Mouse (Mus musculus) forebrain, embryonic 10.5 days (tissue): ENCODE data around the gene Anxa3. TPM values are rescaled to one million over a fixed set of nuclear protein-coding genes. Genes with fewer than 3 reads are reported as not detected.

Source experiments
- DNase-seq: peaks from one replicate; pipeline ENCODE4 v3.0.0-alpha.2; 2017; ENCODE audit warnings: low spot score; ENCODE audit errors: extremely low spot score
- H3K27ac ChIP-seq: fragments of 300-500 bp; sonication (generic); 2 replicates; pipeline ENCODE4 v1.5.1; 2016; ENCODE audit warnings: mild to moderate bottlenecking
- H3K27me3 ChIP-seq: fragments of 300-500 bp; sonication (generic); 2 replicates; pipeline ENCODE4 v1.6.1; 2016; ENCODE audit warnings: mild to moderate bottlenecking; ENCODE audit not compliant: poor library complexity, severe bottlenecking
- H3K36me3 ChIP-seq: fragments of 300-500 bp; sonication (generic); replicated peaks from 2 replicates; pipeline ENCODE4 v1.6.1; 2016; ENCODE audit warnings: mild to moderate bottlenecking, moderate library complexity
- H3K4me1 ChIP-seq: fragments of 300-500 bp; sonication (generic); 2 replicates; pipeline ENCODE4 v1.6.1; 2016
- H3K4me3 ChIP-seq: fragments of 300-500 bp; sonication (generic); 2 replicates; pipeline ENCODE4 v1.5.1; 2016; ENCODE audit warnings: mild to moderate bottlenecking, moderate library complexity
- H3K9me3 ChIP-seq: fragments of 300-500 bp; sonication (generic); 2 replicates; pipeline ENCODE4 v1.6.1; 2016; ENCODE audit warnings: mild to moderate bottlenecking, moderate library complexity
- WGBS: fragments of 180-500 bp; shearing (Covaris S2); methylation state at CpG from one replicate; pipeline ENCODE4 v1.1.7; 2016; 5-methylcytosine and 5-hydroxymethylcytosine counted together
- polyA plus RNA-seq: library from polyadenylated mRNA; unstranded; fragments of >200 nt; fragmentation: Nextera tagmentation; extraction: Ambion mirVana; gene quantifications from 2 replicates; pipeline ENCODE4 v1.2.1, GENCODE M21; 2016

The Anxa3 gene
- polyA plus RNA-seq, 1 experiment from 2014 or later, result 29.6 TPM

DNA sequence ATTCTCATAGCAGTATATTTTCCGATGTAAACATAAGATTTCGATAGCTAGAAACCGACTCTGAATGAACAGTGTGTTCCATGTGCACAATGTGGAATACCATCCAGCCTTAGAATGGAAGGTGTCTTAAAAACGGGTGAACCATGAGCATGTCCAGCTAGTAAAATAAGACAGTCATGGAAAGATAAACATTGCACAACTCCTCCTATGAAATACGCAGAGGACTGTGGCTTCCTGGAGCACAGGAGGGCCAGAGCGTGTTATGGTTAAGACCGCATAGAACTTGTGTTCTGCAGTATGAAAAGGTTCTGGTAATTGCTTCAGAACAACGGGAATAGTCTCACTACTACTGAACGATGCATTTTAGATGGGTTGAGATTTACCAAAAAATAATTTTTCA is 6.8 kb downstream of the Anxa3 start:
- WGBS, result 93% methylated on average over 9 of the region's 9 CpGs
- H3K9me3 ChIP-seq, result no peaks in the 10 kb centered on the region
- peaks cover 22% of the 10 kb centered on the region for H3K4me1 ChIP-seq
- H3K4me3 ChIP-seq, result no peak overlapping the region
- no peak for DNase-seq
- H3K27ac ChIP-seq, result no peak overlapping the region
- H3K27me3 ChIP-seq, result peaks cover 4% of the 10 kb centered on the region
- H3K36me3 ChIP-seq, result no peaks in the 10 kb centered on the region

DNA sequence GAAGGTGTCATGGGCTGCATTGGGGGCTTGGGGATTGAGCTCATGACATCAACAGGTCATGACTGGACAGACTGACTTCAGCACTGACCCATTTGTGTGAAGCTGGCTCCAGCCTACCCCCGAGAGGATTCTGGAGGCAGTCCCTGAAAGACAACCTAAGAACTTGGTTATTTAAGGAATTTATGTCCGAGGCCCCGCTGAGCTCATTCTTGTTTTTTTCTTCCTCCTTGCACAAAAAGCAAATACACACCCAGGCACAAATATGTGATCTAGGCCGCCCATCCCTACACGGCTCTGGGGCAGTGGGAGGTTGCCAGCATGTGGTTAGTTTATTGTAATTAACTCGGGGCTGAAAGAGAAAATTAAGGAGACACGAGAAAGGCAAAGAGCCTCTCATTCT is 9.0 kb downstream of the Anxa3 start:
- Histone ChIP-seq H3K4me1 (peaks cover 20% of the 10 kb centered on the region), H3K4me3 (no peak overlapping the region), H3K9me3 (no peaks in the 10 kb centered on the region), H3K36me3 (no peaks in the 10 kb centered on the region), H3K27me3 (no peaks in the 10 kb centered on the region), H3K27ac (0 out of 2 replicates have a peak overlapping the region, but pooled peaks have one; percentile 20)
- DNase-seq, result no peak
- 31% methylated on average over 7 of the region's 7 CpGs for WGBS

DNA sequence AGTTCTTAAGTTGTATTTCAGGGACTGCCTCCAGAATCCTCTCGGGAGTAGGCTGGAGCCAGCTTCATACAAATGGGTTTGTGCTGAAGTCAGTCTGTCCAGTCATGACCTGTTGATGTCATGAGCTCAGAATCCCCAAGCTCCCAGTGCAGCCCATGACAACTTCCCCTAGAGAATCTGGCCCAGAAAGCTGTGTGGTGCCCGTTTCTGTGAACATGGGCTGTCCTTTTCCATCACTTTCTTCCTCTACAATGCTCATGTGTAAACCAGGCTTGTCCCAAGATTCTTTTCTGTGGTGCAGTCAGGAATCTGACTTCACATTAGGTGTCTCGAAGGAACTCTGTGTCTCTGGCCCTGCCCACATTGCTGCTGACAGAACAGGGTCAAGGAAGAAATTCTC is 10.0 kb downstream of the Anxa3 start:
- no peak overlapping the region for H3K27ac ChIP-seq
- no peak for DNase-seq
- no peaks in the 10 kb centered on the region for H3K9me3 ChIP-seq
- H3K4me1 ChIP-seq, result peaks cover 20% of the 10 kb centered on the region
- H3K27me3 ChIP-seq, result no peaks in the 10 kb centered on the region
- H3K36me3 ChIP-seq, result no peaks in the 10 kb centered on the region
- no peak overlapping the region for H3K4me3 ChIP-seq
- 57% methylated on average over 3 of the region's 3 CpGs for WGBS

DNA sequence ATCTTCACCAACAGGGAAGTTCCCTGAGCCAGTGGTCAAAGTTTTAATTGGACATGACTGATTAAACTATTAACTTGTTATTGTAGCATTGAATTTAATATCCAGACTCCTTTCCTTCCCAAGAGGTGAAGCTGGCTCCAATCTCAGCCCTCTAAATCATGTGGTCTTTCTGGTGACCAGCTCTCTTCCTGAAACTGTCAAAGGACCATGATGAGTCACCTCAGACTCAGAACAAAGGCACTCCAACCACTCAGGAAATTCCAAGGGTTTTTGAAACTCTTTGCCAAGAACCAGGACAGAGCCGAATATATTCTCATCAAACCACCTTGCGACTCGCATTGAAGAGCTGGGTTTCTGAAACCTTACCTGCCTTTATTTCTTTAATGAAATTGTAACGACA is 11.2 kb downstream of the Anxa3 start:
- DNase-seq, result no peak
- peaks cover 20% of the 10 kb centered on the region for H3K4me1 ChIP-seq
- H3K36me3 ChIP-seq, result no peaks in the 10 kb centered on the region
- 93% methylated on average over 4 of the region's 4 CpGs for WGBS
- no peak overlapping the region for H3K4me3 ChIP-seq
- no peaks in the 10 kb centered on the region for H3K9me3 ChIP-seq
- no peak overlapping the region for H3K27ac ChIP-seq
- H3K27me3 ChIP-seq, result no peaks in the 10 kb centered on the region

DNA sequence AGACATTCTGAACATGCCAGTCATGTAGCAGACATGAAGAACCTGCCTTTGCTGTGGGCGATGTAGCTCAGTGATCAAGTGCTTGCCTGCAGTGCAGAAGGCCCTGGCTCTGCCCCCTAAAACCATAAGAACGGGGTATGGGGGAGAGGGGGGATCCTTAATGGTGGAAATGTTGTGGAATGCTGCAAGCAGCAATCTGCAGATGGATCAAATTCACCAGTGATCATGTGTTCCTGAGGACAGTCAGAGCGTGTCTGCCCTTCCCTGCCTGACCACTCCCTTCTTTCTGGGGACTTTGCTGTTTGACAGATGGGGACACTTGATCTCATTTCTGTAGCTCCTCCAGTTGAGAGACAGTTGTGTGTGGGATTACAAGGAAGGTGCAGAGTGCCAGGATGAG is 11.7 kb downstream of the Anxa3 start:
- no peak for DNase-seq
- Histone ChIP-seq H3K27ac (no peak overlapping the region), H3K27me3 (no peaks in the 10 kb centered on the region), H3K36me3 (no peaks in the 10 kb centered on the region), H3K4me3 (no peak overlapping the region), H3K9me3 (no peaks in the 10 kb centered on the region), H3K4me1 (peaks cover 20% of the 10 kb centered on the region)
- WGBS, result 76% methylated on average over 3 of the region's 3 CpGs

DNA sequence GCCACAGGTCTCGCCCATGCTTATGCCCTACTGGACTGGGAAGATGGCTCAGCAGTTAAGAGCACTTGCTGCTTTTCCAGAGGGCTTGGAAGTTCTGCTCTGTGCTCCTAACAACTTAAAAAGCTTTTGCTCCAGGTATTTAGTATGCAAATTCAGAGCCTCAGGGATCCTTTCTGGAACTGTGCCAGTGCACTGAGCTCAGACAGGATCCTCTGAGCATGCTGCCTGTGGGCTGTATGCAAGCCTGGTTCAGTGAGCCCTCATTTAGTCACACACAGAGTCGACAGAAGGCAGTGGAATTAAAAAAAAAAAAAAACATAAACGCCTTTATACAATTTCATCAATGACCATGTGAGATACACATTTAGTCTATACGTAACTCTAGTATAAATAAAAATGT is 17.5 kb downstream of the Anxa3 start:
- Histone ChIP-seq H3K36me3 (no peaks in the 10 kb centered on the region), H3K27ac (no peak overlapping the region), H3K27me3 (no peaks in the 10 kb centered on the region), H3K4me3 (no peak overlapping the region), H3K9me3 (no peaks in the 10 kb centered on the region), H3K4me1 (no peaks in the 10 kb centered on the region)
- 78% methylated on average over 4 of the region's 4 CpGs for WGBS
- no peak for DNase-seq

DNA sequence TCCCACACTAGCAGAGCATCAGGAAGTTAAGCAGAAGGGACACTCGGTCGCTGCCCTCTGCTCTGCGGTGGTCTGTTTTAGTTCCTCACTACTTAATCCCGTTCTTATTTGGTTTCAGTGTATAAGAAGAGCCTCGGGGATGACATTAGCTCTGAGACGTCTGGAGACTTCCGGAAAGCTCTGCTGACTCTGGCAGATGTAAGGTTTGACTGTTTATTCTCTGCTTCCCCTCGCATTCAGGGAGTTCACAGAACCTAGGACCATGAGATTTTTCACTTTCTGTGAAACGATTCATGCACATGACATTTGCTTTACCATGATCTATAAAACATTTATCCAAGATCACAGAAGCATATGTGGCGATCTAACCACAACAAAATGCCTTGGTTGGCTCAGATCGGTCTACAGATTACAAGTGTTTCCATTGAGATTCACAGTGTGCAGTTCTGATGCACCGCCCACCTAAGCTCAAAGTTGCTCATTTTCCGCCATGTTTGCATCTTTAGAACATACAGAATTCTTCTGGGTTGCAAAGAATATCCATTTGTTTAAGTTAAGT is 31.7 kb downstream of the Anxa3 start:
- H3K4me3 ChIP-seq, result no peak overlapping the region
- no peaks in the 10 kb centered on the region for H3K27me3 ChIP-seq
- no peak overlapping the region for H3K27ac ChIP-seq
- WGBS, result 89% methylated on average over 13 of the region's 13 CpGs
- no peak for DNase-seq
- H3K4me1 ChIP-seq, result no peaks in the 10 kb centered on the region
- no peaks in the 10 kb centered on the region for H3K9me3 ChIP-seq
- no peaks in the 10 kb centered on the region for H3K36me3 ChIP-seq

DNA sequence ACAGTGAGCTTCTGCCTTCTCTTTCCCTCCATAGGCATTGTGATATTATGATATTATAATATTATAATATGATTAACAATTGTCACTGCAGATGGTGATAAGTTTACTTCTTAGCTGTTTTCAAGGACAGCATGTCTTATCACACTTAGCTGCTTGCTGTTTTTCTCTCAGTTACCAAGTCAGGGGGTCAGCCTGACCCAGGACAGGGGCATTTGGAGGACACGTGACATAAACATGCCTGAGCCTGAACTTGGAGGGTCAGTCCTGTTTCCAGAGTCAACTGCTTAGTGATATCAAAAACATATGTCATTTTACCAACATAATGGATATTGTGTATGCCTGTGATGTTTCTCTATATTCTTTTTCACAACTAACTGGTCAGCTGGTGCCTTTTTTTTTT is 34.0 kb downstream of the Anxa3 start:
- Histone ChIP-seq H3K9me3 (no peaks in the 10 kb centered on the region), H3K4me3 (no peak overlapping the region), H3K27me3 (no peaks in the 10 kb centered on the region), H3K27ac (no peak overlapping the region), H3K36me3 (no peaks in the 10 kb centered on the region), H3K4me1 (no peaks in the 10 kb centered on the region)
- 75% methylated on average over 1 of the region's 1 CpGs for WGBS
- DNase-seq, result no peak

DNA sequence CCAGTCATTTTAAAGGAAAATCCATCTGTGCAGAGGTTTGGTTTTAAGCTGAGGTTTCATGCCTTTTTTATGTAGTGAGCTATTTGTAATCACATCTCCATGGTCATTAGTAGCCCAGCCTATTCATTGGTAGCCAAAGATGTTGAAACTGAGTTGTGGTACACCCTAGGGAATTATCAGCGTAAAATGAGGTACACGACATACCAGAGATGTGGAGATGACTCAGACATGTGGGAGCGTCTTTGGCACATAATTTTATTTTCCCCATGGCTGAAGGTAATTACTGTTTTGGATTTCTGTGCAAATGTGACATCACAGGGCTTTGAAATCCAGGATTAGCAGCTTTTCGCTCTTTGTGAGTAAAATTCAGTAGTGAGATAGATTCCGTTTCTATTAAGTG is 41.2 kb downstream of the Anxa3 start:
- Histone ChIP-seq H3K4me1 (no peaks in the 10 kb centered on the region), H3K36me3 (no peaks in the 10 kb centered on the region), H3K9me3 (no peaks in the 10 kb centered on the region), H3K27ac (no peak overlapping the region), H3K4me3 (no peak overlapping the region), H3K27me3 (no peaks in the 10 kb centered on the region)
- 89% methylated on average over 5 of the region's 5 CpGs for WGBS
- DNase-seq, result no peak

DNA sequence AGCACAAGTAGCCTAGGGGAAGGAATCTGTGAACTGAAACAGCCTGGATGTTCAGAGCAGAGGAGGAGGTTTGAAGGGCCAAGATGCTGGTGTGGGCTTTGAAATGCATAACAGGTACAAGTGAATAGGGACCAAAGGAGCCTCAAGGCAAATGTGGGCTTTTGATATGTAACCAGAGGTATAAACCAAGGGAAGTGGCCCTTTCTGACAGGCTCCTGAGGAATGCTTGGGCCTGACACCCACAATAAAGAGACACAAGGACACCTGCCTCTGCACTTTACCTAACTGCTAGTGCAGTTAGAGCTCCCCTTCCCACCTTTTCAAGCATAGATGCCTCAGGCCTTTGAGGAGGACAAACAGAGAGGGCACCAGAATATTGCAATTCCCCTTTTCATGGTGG is 54.8 kb downstream of the Anxa3 start:
- Histone ChIP-seq H3K9me3 (no peaks in the 10 kb centered on the region), H3K36me3 (no peaks in the 10 kb centered on the region), H3K27ac (no peak overlapping the region)

DNA sequence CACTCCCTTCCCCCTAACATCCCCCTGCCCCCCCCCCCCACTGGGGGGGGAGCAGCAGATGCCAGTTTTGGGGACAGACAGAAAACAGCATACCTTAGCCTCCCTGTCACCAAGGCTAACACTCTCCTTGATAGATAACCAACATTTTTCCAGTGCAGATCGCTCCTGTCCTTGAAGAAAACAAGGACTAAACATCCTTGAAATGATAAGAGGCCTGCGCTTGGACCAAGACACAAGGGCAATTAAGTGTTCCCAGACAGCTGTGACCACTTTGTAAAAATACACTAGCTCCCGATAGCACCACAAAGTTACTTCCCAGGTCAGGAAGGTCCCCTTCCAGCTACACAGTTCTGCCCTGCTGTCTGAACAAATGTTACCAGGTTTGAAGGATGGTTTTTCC is 55.2 kb downstream of the Anxa3 start:
- H3K36me3 ChIP-seq, result no peaks in the 10 kb centered on the region
- no peaks in the 10 kb centered on the region for H3K9me3 ChIP-seq
- H3K4me3 ChIP-seq, result no peak overlapping the region
- DNase-seq, result no peak
- no peaks in the 10 kb centered on the region for H3K27me3 ChIP-seq
- H3K4me1 ChIP-seq, result no peaks in the 10 kb centered on the region; the same call in 1 of the 2 replicates
- WGBS, result 84% methylated on average over 3 of the region's 3 CpGs
- no peak overlapping the region for H3K27ac ChIP-seq

More for the DNA sequence above, 54.8 kb downstream of the Anxa3 start:
- H3K4me3 ChIP-seq, result no peak overlapping the region
- no peaks in the 10 kb centered on the region; the same call in 1 of the 2 replicates for H3K4me1 ChIP-seq
- no peak for DNase-seq
- no peaks in the 10 kb centered on the region for H3K27me3 ChIP-seq

DNA sequence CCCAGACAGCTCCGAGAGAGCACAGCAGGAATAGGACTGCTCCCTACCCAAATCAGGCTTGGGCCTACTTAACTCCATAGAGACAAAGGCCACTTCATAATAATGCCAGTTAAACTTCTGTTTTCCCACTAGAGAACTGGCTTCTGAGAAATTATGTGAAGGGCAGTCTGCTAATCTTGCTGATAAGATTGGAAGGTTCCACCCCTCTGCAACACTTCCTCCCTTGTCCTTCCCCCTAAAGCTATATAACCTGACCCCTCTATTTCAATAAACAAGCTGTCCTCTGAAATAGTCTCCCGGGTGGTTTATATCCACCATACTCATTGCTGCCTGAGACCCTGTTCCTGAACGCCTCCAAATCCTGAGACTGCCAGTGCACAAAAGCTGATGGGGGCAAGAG is 56.1 kb downstream of the Anxa3 start:
- Histone ChIP-seq H3K9me3 (no peaks in the 10 kb centered on the region), H3K36me3 (no peaks in the 10 kb centered on the region), H3K4me3 (no peak overlapping the region), H3K4me1 (no peaks in the 10 kb centered on the region; the same call in 1 of the 2 replicates), H3K27ac (no peak overlapping the region), H3K27me3 (no peaks in the 10 kb centered on the region)
- DNase-seq, result no peak
- 73% methylated on average over 3 of the region's 3 CpGs for WGBS

DNA sequence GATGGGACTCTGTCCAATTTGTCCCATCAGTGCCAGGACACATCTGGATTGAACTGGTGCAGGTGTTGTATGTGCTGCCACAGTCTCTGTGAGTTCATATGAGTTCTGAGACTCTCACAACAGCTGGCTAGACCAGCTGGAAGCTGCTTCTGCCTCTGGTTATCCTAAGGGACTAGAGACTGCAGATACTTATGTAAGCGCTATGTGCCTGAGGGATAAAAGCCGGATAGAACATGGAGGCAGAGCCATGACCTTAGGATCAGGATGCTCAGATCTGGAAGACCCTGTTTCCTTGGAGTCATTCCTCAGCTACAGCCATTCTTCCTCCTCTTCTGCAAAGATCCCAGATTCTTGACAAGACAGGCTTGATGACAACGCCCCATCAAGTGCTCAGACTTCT is 60.3 kb downstream of the Anxa3 start:
- H3K4me1 ChIP-seq, result no peaks in the 10 kb centered on the region; the same call in 1 of the 2 replicates
- no peaks in the 10 kb centered on the region for H3K36me3 ChIP-seq
- H3K27me3 ChIP-seq, result no peaks in the 10 kb centered on the region
- H3K27ac ChIP-seq, result no peak overlapping the region
- no peaks in the 10 kb centered on the region for H3K9me3 ChIP-seq
- 92% methylated on average over 3 of the region's 3 CpGs for WGBS
- no peak for DNase-seq
- H3K4me3 ChIP-seq, result no peak overlapping the region

DNA sequence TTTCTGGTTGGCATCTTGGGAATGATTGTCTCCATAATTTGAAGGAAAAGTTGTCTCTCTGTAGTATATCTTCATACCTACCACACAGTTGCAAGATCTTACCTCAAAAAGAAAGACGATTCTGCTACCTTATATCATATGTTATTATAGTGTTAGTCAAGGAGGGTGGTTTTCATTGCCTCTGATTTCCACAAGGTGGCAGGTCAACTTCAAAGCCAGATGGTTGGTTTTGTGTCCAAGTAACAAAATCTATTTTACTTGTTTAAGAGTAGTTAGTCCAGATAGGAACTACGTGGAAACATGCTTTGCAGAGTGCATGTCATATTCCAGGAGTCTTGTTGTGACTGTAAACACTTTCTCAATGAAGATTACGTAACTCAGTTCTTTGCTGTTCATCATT is 61.2 kb downstream of the Anxa3 start:
- H3K4me1 ChIP-seq, result no peaks in the 10 kb centered on the region; the same call in 1 of the 2 replicates
- 83% methylated on average over 3 of the region's 3 CpGs for WGBS

More for the DNA sequence above, 61.2 kb downstream of the Anxa3 start:
- H3K9me3 ChIP-seq, result no peaks in the 10 kb centered on the region
- H3K36me3 ChIP-seq, result no peaks in the 10 kb centered on the region
- no peak for DNase-seq
- no peak overlapping the region for H3K27ac ChIP-seq
- H3K4me3 ChIP-seq, result no peak overlapping the region
- H3K27me3 ChIP-seq, result no peaks in the 10 kb centered on the region
